Mouse (Mus musculus) erythroblast, adult 5-6 weeks (primary cell): ENCODE results near the gene Ankrd13c. TPM values are rescaled to one million over a fixed set of nuclear protein-coding genes. Genes with fewer than 3 reads are reported as not detected.
"Not testable (repeated sequence)": the region's sequence is repeated elsewhere in the genome, so short reads cannot be mapped to it uniquely, and the experiment has no call there.

Source experiments
- ATAC-seq: replicated peaks from 2 replicates; pipeline ENCODE4 v1.8.0; 2016; ENCODE audit warnings: moderate number of reproducible peaks, mild to moderate bottlenecking, moderate TSS enrichment, inconsistent platforms; ENCODE audit not compliant: poor library complexity, low FRiP score, severe bottlenecking
- total RNA-seq, 2 experiments: library from RNA; stranded (forward) in 1 of 2; stranded (reverse) in 1 of 2; fragments of 150-400 nt in 1 of 2; fragments of 200-764, 138-1000 nt in 1 of 2; gene quantifications; 2 replicates each; pipeline versions ENCODE4 v1.2.3 to v1.2.4; 2015 to 2017; ENCODE audit warnings: low replicate concordance in 2 of 2

The Ankrd13c gene
- 49.1 and 65.3 TPM in 2 replicates for total RNA-seq (2015; ENCODE audit: low replicate concordance)
- total RNA-seq (2017; ENCODE audit: low replicate concordance): 61.8 and 65.3 TPM in 2 replicates

DNA sequence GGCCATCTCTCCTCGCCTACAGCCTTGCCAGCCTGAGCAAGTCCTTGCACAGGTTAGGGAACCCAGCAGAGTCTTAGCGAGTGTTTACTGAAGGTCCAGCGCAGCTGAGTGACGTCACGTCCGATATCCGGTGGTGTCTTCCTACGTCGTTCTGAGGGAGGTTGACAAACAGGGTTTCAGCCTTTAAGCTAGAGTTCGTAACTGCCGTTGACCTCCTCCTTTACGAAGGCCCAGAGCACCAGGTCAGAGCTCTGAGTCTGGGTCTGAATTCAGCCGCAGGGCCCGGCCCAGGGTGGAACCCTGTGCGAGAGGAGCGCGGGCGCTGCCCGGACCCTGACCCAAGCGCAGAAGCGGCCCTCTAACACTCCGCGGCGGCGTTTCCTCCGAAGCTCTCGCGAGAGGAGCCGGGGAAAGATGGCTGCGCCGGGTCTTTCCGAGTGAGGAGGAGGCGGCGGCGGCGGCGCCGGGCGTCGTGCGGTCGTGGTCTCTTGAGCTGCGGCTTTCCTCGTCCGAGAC, at the start of gene Ankrd13c:
Gene Ankrd13c, plus strand, starts transcription at position 397 of the 516 bp plus-strand sequence.
- ATAC-seq: peak; percentile 97

DNA sequence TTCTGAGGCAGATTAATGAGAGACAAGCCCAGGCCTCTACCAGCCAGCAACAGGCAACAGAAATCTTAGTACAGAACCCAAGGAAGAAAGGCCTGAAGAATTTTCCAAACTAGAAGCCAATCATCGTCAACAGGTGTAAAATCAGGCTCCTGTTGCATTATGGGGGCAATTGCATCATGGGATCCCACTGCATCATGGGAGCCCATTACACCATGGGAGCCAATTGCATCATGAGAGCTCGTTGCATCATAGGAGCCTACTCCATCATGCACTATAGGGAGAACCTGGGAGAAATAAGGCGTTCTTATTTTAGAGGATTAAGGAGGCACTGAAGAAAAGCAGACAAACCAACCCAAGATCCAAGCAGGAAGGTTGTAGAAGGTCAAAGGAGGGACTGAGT, 49.4 kb upstream of the Ankrd13c start:
- ATAC-seq: no peak

DNA sequence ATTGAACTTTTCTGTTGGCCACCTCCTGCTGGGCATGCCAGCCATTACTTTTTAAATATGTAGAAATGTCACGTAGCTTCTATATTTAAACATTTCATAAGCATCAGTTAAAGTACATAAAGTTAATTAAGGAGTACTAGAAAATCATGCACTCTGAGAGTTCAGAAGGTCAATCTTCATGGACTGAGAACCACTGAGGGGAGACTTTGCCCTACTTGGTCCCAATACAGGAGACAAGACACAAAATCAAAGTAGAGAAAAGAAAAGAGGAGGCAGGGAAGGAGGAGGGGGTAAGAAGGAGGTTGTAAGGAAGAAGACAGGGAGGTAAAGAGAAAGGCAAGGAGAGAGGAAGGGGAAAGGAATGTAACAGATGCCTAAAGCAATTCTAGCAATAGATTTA, 47.1 kb upstream of the Ankrd13c start:
- ATAC-seq: no peak

DNA sequence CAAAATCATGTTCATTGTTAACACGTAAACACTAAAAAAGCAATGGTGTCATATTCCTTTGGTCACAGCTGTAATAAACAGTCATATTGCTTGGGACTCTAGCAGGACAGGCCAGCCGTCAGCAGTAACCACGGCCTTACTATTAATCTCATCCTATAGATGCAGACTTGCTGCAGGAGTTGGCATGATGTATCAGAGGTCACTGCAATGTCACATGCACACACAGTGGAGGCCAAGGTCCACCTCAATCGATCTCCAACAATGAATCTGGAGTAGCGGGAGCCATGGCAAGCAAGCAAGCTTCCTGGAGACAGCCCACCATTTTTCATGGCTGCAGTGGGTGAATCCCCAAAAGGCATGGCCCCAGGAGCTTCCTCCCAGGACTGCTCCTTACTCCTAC, 45.3 kb upstream of the Ankrd13c start:
- no peak for ATAC-seq

DNA sequence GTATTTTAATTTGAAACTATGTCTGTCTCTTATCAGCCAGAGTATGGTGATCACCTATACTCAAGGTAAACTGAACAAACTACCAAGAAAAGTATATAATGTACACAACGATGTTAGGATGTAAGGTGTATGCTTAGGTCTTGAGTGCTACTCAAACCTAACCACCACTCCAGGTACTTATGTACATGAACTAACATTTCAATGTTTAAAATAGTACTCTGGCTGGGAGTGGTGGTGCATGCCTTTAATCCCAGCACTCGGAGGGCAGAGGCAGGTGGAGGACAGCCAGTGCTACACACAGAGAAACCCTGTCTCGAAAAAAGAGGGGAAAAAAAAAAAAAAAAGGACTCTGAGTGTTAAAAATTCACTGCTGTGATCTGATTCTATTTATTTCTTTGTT, 38.9 kb upstream of the Ankrd13c start:
- no peak for ATAC-seq

DNA sequence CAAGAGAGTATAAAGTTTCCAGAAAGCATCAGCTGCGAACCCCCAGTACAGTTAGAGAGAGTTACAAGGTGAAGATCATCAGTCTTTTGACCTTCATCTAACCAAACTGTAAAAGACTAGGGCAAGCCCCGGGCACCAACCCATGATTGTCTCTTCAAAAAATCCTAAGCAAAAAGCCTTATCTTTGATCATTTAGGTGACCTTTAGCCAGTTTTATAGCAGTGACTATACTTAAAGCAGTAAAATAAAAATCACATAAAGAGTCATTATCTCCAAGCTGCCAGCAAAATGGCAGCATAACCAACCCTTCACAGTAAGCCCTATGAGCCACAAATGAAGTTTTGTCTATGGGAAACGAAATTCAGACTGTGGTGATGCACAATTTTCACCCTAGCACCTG, 36.8 kb upstream of the Ankrd13c start:
- no peak for ATAC-seq

DNA sequence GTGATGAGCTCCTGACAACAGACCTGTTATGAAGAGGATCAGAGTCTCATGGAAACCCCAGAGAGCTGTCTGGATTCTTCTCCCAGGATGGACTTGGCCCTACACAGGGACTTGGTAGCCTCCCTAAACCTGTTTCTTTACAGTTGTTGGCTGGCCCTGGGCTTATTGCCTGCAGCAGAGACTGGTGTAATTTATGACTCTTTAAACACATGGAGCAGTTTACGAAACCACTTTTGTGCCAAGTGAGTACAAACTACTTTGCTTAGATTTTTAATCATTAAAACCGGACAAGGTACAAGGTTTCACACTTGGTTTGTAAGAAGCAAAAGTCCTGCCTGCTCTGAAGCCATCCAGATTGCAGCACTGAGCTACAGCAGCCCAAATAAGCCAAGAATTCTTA, 34.9 kb upstream of the Ankrd13c start:
- no peak for ATAC-seq

DNA sequence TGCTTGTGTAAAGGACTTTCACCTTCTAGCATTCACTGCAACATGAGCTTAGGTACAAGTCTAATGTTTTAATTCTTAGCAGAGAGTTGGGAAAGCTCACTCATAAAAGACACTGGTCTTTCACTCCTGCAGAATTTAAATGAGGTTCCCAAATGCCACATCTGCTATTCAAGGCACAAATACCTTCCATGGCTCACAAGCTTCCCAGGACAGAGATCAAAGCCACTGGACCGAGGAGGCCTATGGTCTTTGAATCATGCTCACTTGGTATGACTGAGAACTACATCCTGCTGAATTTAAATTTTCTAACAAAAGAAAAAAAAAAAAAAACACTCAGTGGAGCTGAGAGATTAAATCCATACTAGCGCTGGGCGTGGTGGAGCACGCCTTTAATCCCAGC, 30.7 kb upstream of the Ankrd13c start:
- no peak for ATAC-seq

DNA sequence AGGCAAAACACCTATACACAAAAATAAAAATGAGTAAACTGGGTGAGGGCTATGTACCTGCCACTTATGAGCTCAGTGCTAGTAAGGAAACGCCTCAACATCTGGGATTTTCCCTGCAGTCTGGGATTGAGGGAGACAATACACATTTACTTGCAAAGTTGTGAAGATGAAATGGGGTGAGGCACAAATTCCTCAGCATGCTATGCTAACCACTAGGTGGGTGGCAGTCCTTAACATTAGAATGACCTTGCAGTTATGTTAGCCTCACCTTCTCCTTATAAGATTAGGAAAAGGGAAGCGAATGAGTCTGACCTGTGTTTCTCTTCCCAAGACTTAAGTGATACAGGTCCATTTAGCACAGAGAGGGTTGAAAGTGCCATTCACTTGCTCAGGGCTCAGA, 25.7 kb upstream of the Ankrd13c start:
- no peak for ATAC-seq

DNA sequence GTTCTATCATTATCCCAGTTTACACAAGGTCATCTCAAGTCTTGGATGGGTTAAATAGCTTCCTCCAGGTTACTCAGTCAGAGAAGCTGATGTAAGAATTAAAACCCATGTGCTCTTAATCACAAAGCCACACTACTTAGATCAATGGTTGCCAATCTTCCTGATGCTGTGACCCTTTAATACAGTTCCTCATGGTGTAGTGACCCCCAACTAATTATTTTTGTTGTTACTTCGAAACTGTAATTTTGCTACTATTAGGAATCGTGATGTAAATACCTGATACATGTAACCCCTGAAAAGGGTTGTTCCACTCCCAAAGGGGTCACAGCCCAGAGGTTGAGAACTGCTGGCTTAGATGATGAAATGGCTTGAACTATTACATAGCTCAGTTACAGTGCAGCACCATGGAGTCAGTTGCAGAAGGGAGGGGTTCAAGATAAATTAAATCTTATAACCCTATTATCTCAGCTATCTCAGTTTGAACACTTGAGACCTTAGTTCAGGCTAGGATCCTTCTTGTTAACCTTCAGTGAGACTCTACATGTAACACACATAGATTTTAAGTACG, 23.7 kb upstream of the Ankrd13c start:
- no peak for ATAC-seq

DNA sequence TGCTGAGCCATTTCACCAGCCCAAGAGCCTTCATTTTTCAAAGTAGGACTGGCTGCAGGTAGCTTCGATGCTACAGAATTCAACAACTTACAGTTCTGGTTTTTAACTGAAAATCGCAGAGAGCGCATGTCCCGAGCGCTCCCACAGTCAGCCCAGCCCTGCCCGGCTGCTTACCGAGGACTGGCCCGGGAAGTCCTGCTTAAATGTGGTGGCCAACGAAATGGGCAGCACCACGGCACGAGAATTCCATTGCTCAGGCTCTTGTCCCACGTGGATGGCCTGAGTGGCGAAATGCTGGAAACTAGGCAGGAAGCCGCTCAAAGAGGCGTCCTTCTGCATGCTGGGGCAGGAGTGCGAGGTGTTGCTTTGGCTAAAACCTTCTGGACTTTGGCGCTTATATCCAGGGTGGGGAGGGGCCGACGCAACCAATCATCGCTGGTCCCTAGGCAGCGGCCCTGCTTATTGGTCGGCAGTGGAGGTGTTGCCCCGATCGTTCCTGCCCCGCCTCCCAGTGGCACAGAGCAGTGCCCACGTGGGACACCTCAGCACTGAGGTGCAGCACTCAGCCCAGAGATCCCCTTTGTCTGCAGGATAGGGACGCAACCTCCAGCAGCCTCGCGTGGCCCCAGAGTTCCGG, 22.2 kb upstream of the Ankrd13c start, which contains the start of gene Cth:
Gene Cth, minus strand, starts transcription at position 386 of the 637 bp plus-strand sequence.
- ATAC-seq: peak; percentile 98

DNA sequence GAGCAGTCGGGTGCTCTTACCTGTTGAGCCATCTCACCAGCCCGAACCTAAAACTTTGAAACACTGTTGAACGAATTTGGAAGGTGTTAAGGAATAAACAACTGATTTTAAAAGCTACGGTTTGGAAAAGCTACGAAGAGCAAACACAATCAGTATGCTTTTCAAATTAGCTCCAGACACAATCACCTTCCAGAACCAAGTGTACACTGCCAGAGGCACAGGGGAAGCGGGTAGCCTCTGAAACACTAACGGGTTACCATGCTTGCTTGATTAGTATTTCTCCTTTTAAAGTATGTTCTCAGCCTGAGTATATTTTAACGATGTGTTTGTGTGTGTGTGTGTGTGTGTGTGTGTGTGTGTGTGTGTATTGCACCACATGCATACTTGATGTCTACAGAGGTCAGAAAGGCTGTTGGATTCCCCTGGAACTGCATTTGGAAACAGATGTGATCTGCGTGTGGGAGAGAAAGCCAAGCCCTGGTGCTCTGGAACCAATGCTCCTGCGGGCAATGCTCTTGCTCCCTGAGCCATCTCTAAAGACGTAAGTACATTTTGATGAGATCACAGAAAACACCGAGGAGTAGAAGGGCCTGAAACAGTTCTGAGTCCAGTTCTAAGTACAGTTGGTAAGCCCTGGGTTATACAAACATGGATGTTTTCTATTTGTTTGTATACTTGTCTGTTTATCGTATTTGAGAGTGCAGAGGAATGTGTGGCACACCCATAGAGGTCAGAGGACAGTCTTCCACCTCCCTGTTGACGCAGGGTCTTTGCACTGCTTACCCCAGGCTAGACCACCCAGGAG, 21.1 kb upstream of the Ankrd13c start:
- ATAC-seq: no peak

DNA sequence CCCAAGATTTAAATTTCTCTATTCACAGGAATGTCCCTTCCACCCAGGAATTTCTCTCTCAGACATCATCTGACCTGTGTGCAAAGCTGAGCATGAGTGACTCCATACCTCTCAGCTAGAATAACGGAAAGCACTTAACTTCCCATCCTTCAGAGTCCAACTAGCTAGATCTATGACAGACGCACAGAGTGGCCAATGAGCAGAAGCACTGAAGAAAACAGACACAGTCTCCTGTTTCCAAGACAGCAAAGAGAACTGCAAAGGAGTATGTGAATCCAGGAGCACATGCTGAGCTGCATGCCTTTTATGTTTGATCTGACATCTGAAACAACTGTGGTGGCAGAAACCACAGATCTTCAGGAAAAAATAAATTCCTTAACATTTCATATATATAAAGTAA, 20.3 kb upstream of the Ankrd13c start:
- ATAC-seq: no peak

DNA sequence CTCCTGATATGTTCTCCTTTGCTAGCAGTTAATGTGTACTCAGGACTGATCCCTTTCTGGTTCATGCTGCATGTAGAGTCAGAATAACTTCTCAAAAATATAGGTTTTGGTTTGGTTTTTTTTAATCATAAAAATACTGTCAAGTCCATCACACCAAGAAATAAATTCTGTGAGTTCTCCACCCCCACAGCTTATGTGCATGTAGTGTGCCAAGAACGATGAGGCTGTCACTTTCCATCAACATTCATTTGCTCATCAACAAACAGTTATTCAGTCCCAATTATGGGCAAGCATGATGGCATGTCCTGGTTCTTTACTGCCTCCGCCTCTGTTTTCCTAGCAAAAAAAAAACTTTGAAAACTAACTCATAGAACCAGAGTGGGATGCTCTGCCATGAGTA, 18.3 kb upstream of the Ankrd13c start:
- no peak for ATAC-seq

DNA sequence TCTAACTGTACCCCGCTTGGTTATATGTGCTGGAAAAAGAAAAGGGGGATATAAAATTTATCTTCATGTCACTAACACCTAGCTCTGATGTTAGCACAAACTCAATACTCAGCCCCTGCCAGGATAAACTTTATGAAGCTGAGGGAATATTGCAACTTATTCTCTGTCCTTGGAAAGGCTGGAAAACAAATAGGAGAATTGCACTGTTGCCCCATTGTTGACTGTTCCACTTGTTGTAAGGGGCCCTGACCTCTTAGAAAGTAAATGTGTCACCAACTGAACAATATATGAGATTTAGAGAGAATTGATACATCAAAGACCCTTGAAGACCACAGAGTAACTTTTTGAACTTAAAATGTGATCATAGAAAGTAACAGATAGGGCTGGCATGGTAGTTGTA, 17.6 kb upstream of the Ankrd13c start:
- ATAC-seq: no peak

DNA sequence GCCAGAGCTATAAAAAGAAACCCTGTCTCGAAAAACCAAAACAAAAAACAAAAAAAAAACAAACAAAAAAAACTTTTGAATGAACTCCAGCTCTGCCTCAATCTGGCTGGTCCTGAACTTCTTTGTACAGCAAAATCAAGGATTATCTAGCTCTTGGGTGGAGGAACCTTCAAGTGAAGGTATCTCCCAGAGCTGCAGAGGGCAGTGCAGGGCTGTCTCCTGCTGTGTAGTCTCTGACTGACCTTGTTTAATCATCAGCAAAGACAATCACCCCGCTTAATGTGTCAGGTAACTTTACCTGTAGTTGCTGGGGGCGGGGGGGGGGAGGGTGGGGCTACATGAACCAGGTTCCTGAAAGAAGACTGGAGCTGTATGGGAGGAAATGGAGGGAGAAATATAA, 15.4 kb upstream of the Ankrd13c start:
- no peak for ATAC-seq

DNA sequence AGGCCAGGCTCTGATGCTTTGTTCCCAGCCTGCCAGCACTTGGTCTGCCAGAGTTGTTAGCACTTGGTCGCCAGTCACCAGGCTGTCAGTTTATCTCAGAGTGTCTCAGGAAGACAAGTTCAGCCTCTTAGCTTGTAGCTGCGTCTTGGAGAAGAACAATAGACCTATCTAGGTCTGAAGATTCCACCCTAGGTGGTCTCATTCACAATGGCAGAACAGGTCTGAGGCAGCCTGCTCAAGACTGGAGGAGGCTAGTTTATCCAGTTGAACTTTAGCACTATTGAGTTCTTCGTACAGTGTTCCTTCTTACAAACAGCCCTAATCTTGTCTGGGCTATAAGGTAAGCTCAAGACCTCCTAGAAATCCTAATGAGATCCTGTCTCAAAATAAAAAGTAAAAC, 15.0 kb upstream of the Ankrd13c start:
- no peak for ATAC-seq

DNA sequence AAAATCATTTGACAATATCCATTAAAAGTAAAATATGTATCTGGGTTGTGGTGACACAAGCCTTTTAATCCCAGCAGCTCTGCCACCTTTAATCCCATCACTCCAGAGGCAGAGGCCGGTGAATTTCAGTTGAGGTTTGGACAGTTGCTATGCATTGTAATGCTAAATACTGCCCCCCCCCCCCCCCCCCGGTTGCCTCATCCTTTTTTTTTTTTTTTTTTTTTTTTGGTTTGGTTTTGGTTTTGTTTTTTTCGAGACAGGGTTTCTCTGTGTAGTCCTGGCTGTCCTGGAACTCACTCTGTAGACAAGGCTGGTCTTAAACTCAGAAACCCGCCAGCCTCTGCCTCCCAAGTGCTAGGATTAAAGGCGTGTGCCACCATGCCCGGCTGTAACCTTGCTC, 13.8 kb upstream of the Ankrd13c start:
- ATAC-seq: not testable (repeated sequence)

DNA sequence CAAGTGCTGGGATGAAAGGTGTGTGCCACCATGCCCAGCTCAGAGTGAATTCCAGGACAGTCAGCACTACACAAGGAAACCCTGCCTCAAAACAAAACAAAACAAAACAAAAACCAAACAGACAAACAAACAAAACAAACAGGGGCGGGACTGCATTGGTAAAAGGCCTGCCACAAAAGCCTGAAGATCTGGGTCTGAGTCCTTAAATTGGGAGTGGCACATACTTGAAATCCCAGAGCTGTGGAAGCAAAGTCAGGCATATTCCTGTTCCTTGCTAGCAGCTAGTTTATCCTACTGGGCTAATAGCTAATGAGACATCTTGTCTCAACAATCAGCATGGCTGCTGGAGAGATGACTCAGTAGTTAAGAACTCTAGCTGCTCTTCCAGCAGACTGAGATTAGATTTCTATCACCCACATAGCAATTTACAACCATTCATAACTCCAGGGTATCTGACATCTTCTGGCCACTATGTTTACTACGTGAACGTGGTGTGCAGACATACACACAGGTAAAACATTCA, 12.7 kb upstream of the Ankrd13c start:
- ATAC-seq: no peak

DNA sequence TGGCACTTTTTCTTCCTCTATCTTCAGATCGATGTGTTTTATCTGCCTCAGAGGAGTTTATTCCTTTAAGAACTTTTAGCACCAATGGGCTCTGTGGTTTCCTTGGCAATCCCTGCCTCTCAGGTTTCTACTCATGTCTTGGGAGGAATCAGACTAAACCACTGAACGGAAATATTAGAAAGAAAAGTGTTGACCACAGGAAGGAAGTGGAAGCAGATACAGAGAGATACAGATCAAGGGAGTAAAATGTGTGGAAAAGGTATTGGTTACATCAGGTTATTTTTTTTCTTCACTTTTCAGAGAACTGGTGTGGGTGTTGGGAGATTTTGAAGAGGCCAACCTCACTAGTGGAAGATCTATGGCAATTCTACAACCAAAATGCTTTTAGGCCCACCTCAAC, 8.5 kb upstream of the Ankrd13c start:
- no peak for ATAC-seq
